Mouse (Mus musculus): ENCODE results near the gene Gbp5. TPM values are rescaled to one million over a fixed set of nuclear protein-coding genes. Genes with fewer than 3 reads are reported as not detected.

The Gbp5 gene
- total RNA-seq (2021), result 1 to 10 TPM; 3.4 to 5.1 TPM
- long read RNA-seq, experiment 1, partial matches to known transcripts, result 0 of 1 reads
- long read RNA-seq, experiment 1, other reads (novel, unspliced or antisense), result 0 of 1 reads
- long read RNA-seq, experiment 2, result 0 reads

DNA sequence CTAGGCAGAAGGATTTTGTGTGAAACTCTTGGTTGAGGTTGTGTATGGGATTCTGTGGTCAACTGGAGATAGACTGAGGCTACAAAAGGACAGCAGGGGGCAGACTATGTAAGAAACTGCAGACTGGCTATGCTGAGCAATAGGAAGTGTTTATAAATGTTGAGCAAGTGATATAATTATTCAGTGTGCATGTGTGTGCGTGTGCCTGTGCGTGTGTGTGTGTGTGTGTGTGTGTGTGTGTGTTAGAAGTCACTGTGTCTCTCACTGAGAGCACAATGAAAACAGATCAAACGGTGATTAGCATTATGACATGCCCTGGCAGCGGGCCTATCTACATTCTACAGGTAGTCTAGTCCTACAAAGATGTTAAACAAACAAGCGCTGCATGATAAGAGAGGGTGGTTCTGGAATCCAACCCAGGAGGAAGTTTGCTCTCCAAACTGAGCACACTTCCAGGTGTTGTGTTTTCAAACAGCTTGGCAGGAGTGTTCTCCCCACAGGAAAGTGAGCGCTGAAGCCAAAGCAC is at the start of gene Gbp5:
Gbp5 (plus strand) TSS at position 443 of the 526 bp plus-strand sequence.
- DNase-seq, result peak; percentile 69

DNA sequence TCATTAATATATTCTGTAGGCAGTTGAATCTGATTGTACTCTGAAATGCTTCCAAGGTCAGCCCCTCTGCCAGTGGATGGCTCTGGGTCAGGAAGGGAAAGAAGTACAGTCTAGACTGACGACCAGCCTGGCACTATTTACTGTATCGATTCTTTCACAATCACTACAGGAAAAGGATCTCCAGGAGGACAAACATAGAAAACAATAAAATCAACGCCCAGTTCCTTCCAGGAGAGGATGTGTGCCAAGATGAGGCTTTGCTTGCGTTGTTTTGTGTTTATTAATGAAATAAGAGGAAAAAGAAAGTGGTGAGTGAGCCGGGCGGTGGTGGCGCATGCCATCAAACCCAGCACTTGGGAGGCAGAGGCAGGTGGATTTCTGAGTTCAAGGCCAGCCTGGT is 39.6 kb upstream of the Gbp5 start:
- no peak for DNase-seq

DNA sequence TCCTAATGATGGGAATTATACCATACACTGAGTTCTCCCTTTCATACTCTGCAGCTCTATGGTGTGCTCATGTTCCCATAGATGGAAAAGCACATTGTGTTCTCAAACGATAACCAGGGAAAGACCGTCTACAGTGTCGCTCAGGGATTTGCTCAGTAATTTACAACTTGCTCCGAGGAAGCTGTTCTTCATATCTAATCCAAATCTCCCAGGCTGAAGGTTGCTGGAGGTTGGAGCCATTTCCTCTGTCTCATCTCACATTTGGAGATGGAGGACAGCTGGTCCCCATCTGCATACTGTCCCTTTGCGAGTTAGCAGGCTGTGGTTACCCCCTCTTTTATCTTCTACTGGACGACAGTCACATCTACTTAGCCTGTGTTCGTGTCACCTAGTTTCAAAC is 34.5 kb upstream of the Gbp5 start:
- no peak for DNase-seq

DNA sequence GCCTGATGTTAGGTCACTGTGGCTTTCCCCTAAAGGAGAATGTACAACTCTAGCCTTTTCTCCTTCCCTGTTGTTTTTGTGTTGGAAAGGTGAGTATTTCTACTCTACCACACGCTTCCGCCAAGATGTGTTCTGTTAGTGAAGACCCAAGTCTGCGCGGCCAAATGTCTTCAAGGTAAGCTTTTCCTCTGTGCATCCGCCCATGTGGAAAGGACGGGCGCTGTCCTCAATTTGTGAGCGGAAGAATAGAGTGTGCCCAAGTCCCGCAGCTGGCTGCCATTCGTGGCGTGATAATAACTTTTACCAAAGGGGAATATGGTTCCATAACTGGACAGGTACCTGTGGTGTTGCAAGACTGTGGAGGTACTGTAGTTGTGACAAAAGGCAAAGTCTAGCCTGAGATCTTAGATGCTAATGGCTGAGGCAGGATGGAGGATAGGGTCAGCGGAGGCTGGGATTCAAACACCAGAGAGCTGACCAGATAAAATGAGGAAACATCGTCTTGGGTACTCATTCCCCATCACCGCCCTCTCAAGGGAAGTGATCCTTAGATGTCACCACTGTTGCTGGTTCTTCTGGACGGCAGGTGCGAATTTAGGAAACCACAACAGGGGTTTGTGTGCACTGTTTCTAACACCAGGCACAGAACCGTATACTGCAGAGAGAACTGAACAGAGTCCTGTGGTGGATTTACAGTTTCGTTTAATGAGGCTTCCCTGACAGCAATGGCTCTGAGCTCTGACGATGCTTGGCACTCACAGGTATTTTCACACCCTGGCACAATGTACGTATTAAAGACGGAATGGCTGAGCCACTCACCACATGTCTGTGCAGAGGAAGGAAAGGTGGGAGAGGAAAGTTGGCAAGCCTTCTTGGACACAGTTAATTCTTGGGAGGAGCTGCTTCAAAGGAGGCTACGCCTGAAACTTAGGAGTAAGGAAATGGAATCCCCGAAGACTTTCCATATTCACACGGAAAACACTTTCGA is 30.7 kb upstream of the Gbp5 start:
- no peak for DNase-seq

DNA sequence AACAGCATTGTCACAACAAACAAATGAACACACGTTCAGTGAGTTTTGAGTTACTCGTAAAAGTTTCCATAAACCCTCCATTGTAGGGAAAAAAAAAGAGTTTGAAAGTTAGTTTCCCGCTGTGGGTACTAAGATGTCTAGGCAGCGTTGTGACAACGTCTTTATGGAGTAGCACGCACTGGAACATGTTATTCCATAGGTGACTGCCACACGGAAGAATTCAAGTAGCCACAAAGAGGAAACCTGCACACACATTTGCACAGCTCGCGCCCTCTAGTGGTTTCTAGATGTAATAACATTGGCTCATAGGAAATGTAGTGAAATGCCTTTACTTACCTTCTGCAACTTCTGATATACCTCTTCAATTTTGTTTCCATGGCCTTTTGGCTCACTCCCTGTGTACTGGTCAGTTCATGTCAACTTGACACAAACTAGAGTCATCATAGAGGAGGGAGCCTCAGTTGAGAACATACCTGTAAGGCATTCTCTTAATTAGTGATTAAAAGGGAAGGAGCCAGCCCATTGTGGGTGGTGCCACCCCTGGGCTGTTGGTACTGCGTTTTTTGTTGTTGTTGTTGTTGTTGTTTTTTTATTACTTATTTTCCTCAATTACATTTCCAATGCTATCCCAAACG is 19.3 kb upstream of the Gbp5 start:
- peak; percentile 16 for DNase-seq

DNA sequence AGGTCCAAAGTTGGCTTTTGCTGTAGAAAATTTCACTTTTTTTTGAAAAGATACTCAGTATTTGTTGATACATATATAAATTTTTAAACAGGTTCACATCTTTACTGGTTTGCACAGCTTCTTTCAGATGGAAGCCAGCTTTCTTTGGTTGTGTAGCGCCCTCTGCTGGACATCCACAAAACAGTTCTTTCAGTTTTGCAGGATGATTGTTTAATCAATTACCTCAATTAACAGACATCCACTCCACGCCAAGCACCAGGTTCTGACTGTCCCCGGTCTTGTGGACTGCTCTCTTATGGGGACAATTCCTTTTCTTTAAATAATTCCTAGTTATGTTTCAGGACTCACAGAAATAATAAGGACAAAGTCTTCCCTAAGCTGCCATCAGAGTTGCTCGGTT is 17.9 kb upstream of the Gbp5 start:
- DNase-seq, result peak; percentile 73

DNA sequence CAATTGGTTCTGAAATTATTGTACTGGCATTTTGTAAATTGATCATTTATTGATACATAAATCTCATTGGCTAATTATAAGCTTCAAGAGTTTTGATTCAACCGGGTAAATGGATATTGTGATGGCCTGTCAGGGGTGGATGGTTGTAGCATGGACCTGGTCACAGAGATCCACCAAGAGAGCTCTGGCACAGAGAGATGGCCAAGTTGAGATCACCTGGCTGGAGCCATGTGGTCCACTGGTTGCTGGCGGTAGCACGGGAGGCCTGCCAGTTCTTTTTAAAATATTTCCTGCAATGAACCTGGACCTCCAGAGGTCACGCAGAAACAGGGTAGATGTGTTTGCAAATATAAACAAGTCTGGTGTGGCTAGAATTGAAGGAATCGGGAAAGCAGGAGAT is 15.9 kb upstream of the Gbp5 start:
- DNase-seq, result no peak

DNA sequence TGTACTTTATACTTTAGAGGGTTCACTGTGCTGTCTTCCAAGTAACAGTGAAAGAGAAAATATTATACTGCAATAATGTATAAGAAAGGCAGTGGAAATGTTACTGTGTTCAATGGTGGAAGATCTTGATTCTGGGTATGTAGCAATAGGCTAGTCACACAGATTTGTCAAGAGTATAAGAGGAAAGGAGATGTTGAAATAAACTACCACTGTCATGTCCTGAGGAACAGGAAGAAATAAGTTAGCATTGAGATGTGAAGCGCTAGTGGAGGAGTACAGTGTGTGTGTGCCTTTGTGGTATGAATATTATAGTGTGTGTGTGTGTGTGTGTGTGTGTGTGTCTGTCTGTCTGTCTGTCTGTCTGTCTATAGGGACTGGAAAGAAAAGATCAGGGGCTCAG is 15.4 kb upstream of the Gbp5 start:
- no peak for DNase-seq

DNA sequence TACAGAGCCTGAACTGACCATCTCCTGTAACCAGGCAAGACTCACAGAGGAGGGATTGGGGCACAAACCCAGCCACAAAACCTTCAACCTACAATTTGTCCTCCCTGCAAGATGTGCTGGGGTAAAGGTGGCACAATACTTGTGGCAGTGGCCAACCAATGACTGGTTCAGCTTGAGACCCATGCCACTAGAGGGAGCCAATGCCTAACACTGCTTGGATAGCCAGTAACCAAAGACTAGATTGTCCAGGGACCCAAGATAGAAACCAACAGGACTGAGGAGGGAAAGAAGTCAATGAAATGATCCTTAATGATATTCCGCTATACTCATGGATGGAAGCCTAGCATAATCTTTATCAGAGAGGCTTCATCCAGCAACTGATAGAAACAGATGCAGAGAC is 3.3 kb upstream of the Gbp5 start:
- DNase-seq, result peak; percentile 83

DNA sequence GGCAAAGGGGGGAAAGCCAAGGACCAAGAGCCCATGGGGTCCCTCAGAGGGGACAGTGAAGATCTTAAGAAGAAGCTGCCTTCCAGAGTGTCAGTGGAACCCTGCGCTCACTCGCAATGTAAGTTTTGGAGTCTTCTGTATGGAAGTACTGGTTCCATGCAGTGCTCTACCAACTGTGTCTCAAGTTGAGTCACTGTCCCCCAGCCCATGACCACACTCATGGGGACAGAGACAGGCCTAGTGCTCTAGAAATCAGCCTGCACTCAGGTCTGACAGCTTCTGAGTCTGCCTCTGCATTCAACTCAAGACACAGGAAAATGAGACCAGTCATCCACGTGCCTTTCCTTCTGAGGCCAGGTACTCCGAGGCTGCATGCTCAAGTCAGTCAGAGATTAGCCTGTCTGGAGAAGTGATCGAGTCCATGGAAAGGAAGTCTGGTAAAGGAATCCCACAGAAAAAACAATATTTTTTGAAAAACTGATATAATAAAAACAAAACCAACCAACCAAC is 1.4 kb downstream of the Gbp5 start:
- no peak for DNase-seq

DNA sequence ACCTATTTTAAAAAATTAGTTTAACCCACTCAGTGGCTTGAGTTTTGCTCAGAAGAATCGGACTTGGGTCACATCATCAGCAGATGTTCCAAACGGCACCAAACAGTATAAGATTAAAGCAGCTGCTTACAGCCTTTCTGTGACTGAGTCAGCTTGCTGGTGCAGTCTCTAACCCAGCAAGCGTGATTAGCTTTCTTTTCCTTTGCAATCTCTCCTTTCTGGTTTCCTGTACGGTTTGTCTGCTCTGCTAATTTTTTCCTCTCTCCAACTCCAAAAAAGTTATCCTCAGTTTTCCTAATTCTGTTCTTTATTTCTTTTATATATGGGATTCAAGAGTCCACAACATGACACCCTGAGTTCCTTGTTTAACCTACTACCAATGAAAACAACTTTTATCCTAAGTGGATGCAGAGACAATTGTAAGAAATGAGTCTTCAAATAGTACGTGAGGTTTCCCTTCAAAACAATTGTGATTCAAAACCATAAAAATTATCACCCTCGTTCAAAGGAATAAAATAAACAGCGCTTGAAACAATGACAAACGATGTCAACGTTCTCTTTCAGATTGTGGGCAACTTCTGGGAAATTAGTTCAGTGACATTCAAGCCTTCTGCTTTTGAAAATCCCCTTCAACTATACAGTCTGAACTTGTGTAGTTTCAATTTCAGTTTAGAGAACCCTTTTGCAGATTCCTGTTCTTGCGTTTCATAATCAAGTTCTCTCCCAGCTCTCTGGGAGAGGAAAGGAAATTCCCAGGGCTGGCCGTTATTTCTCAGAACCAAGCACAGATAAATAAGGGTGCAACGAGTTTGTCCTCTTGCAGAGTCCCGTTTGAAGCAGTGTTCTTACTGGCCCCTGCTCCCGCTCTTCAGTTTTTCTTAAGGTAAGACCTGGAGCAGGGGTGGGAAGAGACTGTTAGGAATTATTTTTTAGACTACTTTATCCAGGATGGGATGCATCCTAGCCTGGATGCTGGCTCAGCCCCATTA is 2.6 kb downstream of the Gbp5 start:
- DNase-seq, result no peak

DNA sequence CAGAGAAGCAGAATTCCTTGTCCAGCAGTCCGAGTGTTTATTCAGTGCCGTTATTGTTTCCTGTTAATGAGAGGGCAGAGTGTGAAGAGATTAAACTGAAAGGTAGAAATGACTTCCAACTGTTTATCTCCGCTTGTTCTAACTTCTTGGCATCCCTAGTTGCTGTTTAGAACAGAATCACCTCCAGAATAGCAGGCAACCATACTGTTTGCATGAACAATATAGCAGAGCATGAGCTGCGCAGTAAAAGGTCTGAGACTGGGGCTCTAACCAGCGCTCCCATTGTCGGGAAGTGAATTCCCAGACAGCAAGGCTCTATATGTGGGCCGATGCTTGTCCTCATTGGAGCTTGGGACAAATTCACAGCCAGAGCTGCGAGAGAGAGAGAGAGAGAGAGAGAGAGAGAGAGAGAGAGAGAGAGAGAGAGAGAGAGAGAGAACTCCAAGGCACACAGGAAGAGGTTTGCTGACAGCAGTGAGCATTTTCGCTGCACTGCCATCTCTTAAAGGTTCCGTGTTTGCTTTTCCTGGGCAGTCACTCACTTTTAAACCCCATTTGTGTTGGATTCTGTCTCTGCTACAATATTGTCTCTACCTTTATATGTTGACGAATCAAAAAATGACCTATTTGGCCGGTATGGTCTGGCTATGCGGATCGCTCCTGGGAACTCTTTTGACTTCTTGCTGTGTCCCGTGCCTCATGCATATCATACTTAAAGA is 3.5 kb downstream of the Gbp5 start:
- DNase-seq, result no peak

DNA sequence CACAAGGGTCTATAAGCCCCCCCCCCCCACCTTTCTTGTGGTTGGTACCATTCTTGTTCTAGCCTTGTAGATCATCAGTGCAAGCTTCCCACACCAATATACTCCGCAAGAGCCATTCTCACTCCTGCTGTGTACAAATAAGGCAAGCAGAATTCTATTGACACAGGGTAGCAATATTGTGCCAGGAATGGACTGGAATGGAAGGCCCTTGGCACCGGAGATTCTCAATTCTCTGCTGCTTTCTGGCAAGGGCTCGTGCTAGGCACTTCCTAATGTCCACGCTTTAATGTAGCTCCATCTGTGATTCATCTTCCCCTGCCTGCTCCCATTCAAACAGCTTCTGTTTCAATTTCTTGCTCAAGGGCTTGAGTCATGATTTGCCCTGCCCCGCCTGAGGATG is 5.2 kb downstream of the Gbp5 start:
- DNase-seq, result no peak

DNA sequence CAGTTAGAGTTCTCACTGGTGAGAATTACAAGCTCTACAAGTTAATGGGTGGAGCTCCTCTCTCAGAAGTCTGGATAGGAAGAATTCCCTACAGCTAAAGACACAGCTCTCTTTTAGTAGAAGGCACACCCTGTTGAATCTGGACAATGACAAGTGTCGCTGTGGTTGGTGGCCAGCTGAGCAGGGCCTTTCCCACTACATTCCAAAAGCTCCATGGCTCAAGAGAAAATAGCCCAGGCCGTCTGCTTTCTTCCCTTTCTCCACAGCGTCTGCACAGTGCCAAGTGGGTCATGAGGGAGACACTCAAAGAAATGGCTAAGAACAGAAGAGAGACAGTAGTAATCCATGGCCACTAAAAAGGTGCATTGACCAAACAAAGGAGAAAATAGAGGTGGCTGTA is 34.3 kb downstream of the Gbp5 start:
- no peak for DNase-seq

DNA sequence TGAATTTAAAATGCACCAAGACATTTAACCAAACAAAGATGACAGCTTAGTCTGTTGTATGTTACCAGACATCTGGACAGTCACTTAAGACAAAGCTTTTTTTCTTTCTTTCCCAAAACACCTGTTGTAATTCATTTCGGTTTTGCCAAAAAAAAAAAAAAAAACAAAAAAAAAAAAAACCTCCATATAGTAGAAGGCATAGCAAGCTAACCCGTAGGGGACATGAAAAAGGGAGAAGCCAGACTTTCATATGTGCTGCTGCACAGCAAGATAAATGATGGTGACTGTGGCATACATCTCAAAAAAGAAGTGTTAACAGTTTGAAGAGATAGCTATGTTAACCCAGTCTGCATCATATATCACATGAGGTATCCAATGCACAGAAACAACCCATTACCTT is 35.8 kb downstream of the Gbp5 start:
- no peak for DNase-seq

DNA sequence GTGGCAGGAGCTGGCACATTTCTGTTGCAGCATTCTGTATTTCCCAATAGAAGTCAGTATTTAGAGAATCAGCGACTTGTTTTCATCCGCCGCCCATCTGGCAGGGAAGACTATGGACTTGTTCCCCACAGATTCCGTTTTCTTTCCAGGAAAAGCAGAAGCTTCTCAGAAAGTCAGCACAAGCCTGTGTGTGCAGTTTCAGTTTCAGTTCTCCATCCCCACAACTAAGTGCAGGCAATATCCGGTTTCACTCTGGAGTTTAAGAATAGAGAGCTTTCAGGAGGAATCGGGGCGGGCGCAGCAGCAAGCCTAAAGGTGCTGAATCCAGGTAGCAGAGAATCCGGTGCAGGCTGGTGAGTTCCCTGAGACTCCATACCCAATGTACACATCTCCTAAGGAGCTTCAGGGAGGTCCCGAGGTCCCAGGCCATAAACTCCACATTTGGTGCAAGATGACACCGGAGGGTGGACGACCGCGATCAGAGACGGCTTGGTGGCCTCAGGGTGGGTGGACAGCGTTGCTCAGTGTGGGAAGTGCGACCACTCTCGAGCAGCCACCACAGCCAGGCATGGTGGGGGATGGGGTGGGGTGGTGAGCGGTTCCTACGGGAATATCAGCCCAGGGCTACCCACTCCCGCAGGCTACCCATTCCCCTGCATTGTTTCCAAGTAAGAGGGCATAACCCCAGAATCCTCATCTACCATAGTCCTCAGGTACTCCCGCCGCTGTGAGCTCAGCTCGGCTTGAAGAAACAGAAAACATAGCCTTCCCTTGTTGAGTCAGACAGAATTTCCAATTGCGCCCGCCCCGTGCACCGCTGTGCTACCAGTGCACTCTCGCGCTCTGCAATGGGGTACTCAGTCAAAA is 36.5 kb downstream of the Gbp5 start, which contains the start of gene Gbp7:
Gbp7 (plus strand) TSS at position 256 of the 867 bp plus-strand sequence.
- DNase-seq, result peak; percentile 52

DNA sequence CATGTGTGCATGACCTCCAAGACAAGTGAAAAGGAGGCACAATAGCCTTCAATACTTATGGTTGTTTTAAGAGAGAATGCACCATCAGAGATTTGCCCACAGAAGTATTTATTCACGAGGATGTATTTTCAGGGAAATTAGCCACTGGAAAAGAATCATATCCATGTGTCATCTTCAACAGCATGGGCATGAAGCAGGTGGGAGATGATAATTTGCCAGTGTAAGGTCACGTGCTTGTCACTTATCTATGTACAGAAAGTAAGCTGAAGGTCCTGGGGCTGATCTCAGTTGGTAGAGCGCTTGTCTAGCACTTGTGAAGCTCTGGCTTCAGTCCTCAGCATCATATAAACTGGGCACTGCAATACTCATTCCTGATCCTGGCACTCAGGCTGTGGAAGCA is 37.8 kb downstream of the Gbp5 start:
- no peak for DNase-seq

DNA sequence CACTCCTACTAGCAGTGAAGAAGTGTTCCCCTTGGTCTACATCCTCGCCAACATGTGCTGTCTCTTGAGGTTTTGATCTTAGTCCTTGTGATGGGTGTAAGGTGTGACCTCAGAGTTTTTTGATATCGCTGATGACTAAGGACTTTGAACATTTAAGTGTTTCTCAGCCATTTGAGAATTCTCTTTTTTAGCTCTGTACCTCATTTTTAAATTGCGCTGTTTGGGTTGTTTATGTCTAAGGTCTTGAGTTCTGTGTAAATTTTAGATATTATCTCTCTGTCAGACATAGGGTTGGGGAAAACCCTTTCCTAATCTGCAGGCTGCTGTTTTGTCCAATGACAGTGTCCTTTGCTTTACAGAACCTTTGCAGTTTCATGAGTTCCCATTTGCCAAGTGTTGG is 39.4 kb downstream of the Gbp5 start:
- DNase-seq, result no peak

DNA sequence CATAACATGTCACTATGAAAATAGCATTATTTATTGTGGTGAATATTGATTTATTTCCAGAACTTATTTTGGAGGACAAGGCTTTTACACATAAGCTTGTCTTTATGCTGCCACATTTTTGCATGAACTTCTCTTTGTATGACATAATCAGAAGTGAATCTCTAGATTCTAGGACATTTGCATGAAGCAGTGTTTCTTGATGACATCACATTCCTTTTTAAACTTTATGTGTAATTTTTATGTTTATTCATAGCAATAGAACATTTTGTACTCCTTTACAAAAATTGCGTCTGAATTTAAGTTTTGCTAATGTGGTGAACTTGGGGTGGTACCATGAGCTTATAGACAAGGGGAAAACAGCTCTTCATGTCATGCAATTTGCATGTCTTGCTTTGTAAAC is 41.9 kb downstream of the Gbp5 start:
- DNase-seq, result no peak

DNA sequence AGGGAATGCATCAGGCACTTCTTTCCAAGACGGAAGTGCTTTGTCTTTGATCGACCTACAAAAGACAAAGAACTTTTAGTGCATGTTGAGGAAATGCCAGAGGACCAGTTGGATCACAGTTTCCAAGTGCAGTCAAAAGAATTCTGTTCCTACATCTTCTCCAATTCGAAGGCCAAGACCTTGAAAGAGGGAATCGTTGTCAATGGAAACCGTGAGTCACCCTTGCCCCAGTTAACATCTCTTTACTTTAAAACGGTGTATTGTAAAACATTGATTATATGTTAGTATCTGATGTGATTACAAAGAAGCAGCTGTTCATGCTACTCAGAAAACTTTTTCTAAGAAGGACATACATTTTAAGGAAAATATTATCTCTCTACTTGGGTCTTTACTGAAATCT is 47.6 kb downstream of the Gbp5 start:
- no peak for DNase-seq
